Mouse (Mus musculus): ENCODE measurements at regions not wholly inside any gene's neighbourhood (a gene's known extent, or its start where the extent isn't known, plus 50 kb on each side); places are given as distances from the start of the nearest gene placed in this dataset.

DNA sequence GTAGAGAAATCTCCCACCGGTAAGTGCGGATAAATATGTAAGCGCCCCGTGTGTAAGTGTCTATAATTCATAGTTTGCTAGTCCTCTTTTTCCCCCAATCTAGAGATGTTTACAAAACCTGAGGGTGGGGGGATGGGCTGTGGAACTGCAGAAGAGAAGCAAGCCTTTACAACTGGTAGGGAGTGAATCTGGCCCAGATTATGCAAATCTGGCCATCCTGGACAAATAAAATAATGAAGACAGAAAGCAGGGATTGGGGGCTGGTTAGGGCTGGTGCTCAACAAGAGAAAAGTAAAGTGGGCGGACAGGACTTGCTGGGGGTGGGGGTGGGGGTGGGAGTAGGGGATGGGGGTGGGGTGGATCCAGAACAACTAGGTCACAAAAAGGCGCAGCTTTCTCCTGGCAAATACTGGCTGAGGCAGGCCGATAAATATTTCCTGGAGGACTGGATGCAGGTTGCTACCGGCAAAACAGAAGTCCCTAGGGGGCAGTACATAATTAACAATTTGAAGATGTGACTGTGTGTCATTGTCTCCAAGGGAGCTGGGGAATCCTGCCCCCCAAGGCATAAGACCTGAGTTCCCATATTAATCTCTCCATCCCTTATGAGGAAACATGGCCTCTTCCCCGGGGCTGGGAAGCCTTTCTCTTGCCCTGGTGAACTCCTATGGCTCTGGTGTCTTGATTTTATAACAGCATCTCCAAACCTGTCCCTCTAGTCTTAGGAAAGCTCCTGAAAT lies 162.1 kb downstream of the Cdca7 start:
- no peaks in the 10 kb centered on the region for H3K9me3 ChIP-seq (replicated peaks; ENCODE audit: control insufficient read depth, insufficient read depth, low read length, poor library complexity, severe bottlenecking)
- no peak for TF ChIP-seq POLR2A (IDR thresholded peaks at IDR 0.05; ENCODE audit: insufficient read depth, low read length)
- TF ChIP-seq EP300 (IDR thresholded peaks at IDR 0.05; ENCODE audit: insufficient read depth, low read depth, low read length), result no peak
- no peak for TF ChIP-seq CTCF (IDR thresholded peaks at IDR 0.05; ENCODE audit: low read depth, low read length)
- H3K27ac ChIP-seq (ENCODE audit: insufficient read depth, low read length), result no peak overlapping the region
- no peaks in the 10 kb centered on the region for H3K27me3 ChIP-seq (ENCODE audit: control insufficient read depth, insufficient read depth, low read length, poor library complexity, severe bottlenecking)
- H3K36me3 ChIP-seq (ENCODE audit: control insufficient read depth, insufficient read depth, low read length, poor library complexity, severe bottlenecking), result no peaks in the 10 kb centered on the region
- no peak overlapping the region for H3K4me3 ChIP-seq (ENCODE audit: low read depth, low read length)
- H3K9ac ChIP-seq (ENCODE audit: low read depth, poor library complexity, severe bottlenecking), result 0 out of 2 replicates have a peak overlapping the region, but pooled peaks have one; percentile 35
- H3K4me1 ChIP-seq (ENCODE audit: control insufficient read depth, insufficient read depth, low read length), result no peaks in the 10 kb centered on the region

DNA sequence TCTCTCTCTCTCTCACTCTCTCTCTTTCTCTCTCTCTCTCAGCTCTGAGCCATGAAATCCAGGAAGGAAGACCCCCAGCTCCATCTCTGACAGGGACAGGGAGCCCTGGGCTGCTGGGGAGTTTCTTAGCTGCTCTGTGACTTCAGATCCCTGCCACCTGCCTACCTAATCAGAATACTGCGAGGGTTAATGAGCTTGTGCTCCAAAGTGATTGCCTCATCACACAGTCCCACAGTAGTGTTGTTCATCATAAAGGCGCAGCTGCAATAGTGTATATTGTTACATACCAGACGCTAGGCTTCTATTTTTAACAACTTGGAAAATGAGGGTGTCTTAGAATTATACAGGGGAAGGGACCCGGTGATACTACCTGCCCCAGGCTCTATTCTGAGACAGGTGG lies 163.1 kb downstream of the Cdca7 start:
- Histone ChIP-seq H3K9ac (ENCODE audit: low read depth, poor library complexity, severe bottlenecking) (no peak overlapping the region), H3K4me1 (ENCODE audit: control insufficient read depth, insufficient read depth, low read length) (no peaks in the 10 kb centered on the region), H3K27ac (ENCODE audit: insufficient read depth, low read length) (no peak overlapping the region), H3K27me3 (ENCODE audit: control insufficient read depth, insufficient read depth, low read length, poor library complexity, severe bottlenecking) (no peaks in the 10 kb centered on the region), H3K36me3 (ENCODE audit: control insufficient read depth, insufficient read depth, low read length, poor library complexity, severe bottlenecking) (no peaks in the 10 kb centered on the region), H3K9me3 (replicated peaks; ENCODE audit: control insufficient read depth, insufficient read depth, low read length, poor library complexity, severe bottlenecking) (no peaks in the 10 kb centered on the region), H3K4me3 (ENCODE audit: low read depth, low read length) (no peak overlapping the region)
- no peak for TF ChIP-seq POLR2A (IDR thresholded peaks at IDR 0.05; ENCODE audit: insufficient read depth, low read length)
- TF ChIP-seq CTCF (IDR thresholded peaks at IDR 0.05; ENCODE audit: low read depth, low read length), result no peak
- no peak for TF ChIP-seq EP300 (IDR thresholded peaks at IDR 0.05; ENCODE audit: insufficient read depth, low read depth, low read length)

DNA sequence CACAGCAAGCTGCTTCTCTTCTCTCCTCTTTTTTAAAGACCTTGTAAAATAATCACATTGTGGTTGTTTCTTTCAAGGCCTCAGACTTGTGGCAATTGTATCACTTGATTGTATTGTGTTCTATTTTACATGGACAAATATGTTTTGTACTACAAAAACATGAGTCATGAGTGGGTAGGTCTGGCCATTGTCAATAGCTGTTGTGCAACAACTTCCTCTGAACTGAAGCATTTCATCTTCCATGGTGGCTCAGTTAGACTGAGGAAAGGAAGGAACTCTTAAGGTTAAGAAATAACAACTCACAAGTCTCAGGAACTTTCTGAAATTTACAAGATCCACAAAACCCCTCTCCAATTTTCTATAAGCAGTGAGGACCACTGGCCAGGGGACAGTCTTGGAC lies 165.3 kb downstream of the Cdca7 start:
- Histone ChIP-seq H3K9ac (ENCODE audit: low read depth, poor library complexity, severe bottlenecking) (no peak overlapping the region), H3K4me1 (ENCODE audit: control insufficient read depth, insufficient read depth, low read length) (no peaks in the 10 kb centered on the region), H3K9me3 (replicated peaks; ENCODE audit: control insufficient read depth, insufficient read depth, low read length, poor library complexity, severe bottlenecking) (no peaks in the 10 kb centered on the region), H3K27me3 (ENCODE audit: control insufficient read depth, insufficient read depth, low read length, poor library complexity, severe bottlenecking) (no peaks in the 10 kb centered on the region), H3K4me3 (ENCODE audit: low read depth, low read length) (no peak overlapping the region), H3K36me3 (ENCODE audit: control insufficient read depth, insufficient read depth, low read length, poor library complexity, severe bottlenecking) (no peaks in the 10 kb centered on the region), H3K27ac (ENCODE audit: insufficient read depth, low read length) (no peak overlapping the region)
- no peak for TF ChIP-seq POLR2A (IDR thresholded peaks at IDR 0.05; ENCODE audit: insufficient read depth, low read length)
- TF ChIP-seq EP300 (IDR thresholded peaks at IDR 0.05; ENCODE audit: insufficient read depth, low read depth, low read length), result no peak
- TF ChIP-seq CTCF (IDR thresholded peaks at IDR 0.05; ENCODE audit: low read depth, low read length), result no peak

DNA sequence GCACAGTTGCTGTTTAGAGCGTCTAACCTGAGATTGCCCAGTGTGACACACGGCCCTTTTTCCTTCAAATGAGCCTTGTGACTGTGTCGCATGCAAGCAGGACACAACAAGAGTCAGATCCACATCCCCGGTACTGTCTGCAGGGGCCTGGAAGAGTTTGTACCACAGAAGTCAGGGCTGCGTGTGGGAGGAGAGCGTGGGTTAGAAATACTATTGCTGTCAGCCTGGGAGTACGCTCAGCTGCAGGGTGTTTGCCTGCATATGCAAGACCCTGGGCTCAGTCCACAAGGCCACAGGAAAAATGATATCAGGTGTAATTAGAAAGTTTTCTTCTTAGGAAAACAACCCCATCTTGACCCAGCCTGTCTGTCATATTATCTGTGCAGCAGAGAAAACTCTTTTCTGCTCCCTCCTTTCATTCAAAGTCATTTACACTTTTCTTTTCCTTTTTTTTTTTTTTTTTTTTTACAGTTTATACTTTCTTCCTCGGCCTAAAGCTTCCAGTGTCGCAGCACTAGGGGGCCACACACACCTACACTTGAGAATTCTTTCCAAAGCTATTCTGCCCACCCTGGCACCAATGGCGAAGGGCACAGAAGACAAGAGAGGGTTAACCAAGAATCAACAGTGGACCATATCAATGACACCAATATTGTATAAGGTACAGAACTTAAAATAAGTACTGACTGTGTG lies 168.3 kb downstream of the Cdca7 start:
- Histone ChIP-seq H3K9ac (ENCODE audit: low read depth, poor library complexity, severe bottlenecking) (no peak overlapping the region), H3K36me3 (ENCODE audit: control insufficient read depth, insufficient read depth, low read length, poor library complexity, severe bottlenecking) (no peaks in the 10 kb centered on the region), H3K9me3 (replicated peaks; ENCODE audit: control insufficient read depth, insufficient read depth, low read length, poor library complexity, severe bottlenecking) (no peaks in the 10 kb centered on the region), H3K27ac (ENCODE audit: insufficient read depth, low read length) (no peak overlapping the region), H3K4me1 (ENCODE audit: control insufficient read depth, insufficient read depth, low read length) (no peaks in the 10 kb centered on the region), H3K27me3 (ENCODE audit: control insufficient read depth, insufficient read depth, low read length, poor library complexity, severe bottlenecking) (no peaks in the 10 kb centered on the region), H3K4me3 (ENCODE audit: low read depth, low read length) (no peak overlapping the region)
- no peak for TF ChIP-seq POLR2A (IDR thresholded peaks at IDR 0.05; ENCODE audit: insufficient read depth, low read length)
- no peak for TF ChIP-seq CTCF (IDR thresholded peaks at IDR 0.05; ENCODE audit: low read depth, low read length)
- no peak for TF ChIP-seq EP300 (IDR thresholded peaks at IDR 0.05; ENCODE audit: insufficient read depth, low read depth, low read length)

DNA sequence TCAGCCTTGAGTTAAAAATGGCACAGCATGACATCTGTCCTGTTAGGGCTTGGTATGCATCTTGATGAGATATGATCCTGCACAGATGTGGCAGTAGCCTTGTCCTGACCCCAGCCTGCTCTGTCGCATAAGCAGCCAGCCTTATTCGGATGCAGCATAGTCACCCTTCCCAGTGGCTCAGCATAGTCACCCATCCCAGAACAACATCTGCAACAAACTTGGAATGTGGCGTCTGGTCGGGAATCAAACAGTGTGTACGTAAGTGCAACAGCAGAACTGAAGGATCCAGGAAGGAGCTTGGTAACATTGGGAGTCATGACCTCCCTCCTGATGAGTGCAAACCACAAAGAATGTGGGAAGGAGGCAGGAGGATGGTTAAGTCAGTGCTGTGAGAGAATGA lies 171.7 kb downstream of the Cdca7 start:
- H3K36me3 ChIP-seq (ENCODE audit: control insufficient read depth, insufficient read depth, low read length, poor library complexity, severe bottlenecking), result no peaks in the 10 kb centered on the region
- no peaks in the 10 kb centered on the region for H3K9me3 ChIP-seq (replicated peaks; ENCODE audit: control insufficient read depth, insufficient read depth, low read length, poor library complexity, severe bottlenecking)
- TF ChIP-seq POLR2A (IDR thresholded peaks at IDR 0.05; ENCODE audit: insufficient read depth, low read length), result no peak
- TF ChIP-seq EP300 (IDR thresholded peaks at IDR 0.05; ENCODE audit: insufficient read depth, low read depth, low read length), result no peak
- no peak for TF ChIP-seq CTCF (IDR thresholded peaks at IDR 0.05; ENCODE audit: low read depth, low read length)
- no peak overlapping the region for H3K27ac ChIP-seq (ENCODE audit: insufficient read depth, low read length)
- no peaks in the 10 kb centered on the region for H3K27me3 ChIP-seq (ENCODE audit: control insufficient read depth, insufficient read depth, low read length, poor library complexity, severe bottlenecking)
- H3K4me1 ChIP-seq (ENCODE audit: control insufficient read depth, insufficient read depth, low read length), result no peaks in the 10 kb centered on the region
- H3K9ac ChIP-seq (ENCODE audit: low read depth, poor library complexity, severe bottlenecking), result no peak overlapping the region
- no peak overlapping the region for H3K4me3 ChIP-seq (ENCODE audit: low read depth, low read length)

DNA sequence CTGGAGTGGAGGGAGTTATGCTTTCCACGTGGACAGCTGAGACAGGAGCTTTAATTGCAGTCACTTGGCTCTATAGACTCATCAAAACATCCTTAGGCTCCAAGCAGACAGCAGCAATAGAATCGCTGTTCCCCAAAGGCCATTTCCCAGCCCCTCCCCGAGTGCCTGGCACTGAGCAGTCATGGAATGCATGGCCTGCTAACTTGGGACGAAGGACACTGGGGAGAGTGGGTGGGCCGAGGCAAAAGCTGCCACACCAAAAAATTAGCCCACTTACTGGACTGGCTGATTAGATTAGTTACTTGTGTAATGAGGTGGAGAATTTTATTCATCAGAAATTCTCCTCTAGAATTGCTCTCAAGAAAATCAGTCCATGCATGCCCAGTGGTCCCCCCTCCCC lies 172.3 kb downstream of the Cdca7 start:
- Histone ChIP-seq H3K4me1 (ENCODE audit: control insufficient read depth, insufficient read depth, low read length) (no peaks in the 10 kb centered on the region), H3K9me3 (replicated peaks; ENCODE audit: control insufficient read depth, insufficient read depth, low read length, poor library complexity, severe bottlenecking) (no peaks in the 10 kb centered on the region), H3K27me3 (ENCODE audit: control insufficient read depth, insufficient read depth, low read length, poor library complexity, severe bottlenecking) (no peaks in the 10 kb centered on the region), H3K9ac (ENCODE audit: low read depth, poor library complexity, severe bottlenecking) (no peak overlapping the region), H3K4me3 (ENCODE audit: low read depth, low read length) (no peak overlapping the region), H3K36me3 (ENCODE audit: control insufficient read depth, insufficient read depth, low read length, poor library complexity, severe bottlenecking) (no peaks in the 10 kb centered on the region), H3K27ac (ENCODE audit: insufficient read depth, low read length) (no peak overlapping the region)
- TF ChIP-seq EP300 (IDR thresholded peaks at IDR 0.05; ENCODE audit: insufficient read depth, low read depth, low read length) (no peak), CTCF (IDR thresholded peaks at IDR 0.05; ENCODE audit: low read depth, low read length) (no peak), POLR2A (IDR thresholded peaks at IDR 0.05; ENCODE audit: insufficient read depth, low read length) (no peak)
